Mouse (Mus musculus): Measurements from ENCODE around the gene Vmn2r87. TPM values are rescaled to one million over a fixed set of nuclear protein-coding genes. Genes with fewer than 3 reads are reported as not detected.
"Not testable (repeated sequence)": the region's sequence is repeated elsewhere in the genome, so short reads cannot be mapped to it uniquely, and the experiment has no call there.

Gene Vmn2r87
- polyA plus RNA-seq (2015; fragmentation: Nextera tagmentation; extraction: Ambion mirVana) = not detected in 2 replicates

DNA sequence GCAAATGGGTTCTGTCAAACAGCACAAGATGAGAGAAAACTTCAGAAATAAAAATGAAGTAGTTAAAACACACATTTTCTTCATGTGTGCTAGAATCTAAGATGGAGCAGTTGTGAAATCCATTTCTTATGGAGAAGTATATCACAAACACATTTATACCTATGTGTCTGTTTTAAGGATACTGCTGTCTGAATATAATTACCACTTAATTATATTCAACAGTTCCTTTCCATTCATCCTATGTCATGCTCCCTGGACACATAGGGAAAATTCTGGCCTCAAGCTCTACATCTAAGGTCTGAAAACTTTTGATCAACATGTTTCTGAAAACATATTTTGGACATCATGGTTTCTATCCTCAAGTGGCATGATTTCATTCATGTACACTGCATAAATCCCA lies at the start of gene Vmn2r87:
Gene Vmn2r87 (minus strand): TSS at position 101 of the 400 bp plus-strand sequence.
- H3K9ac ChIP-seq = no peak within 1 kb of the TSS
- H3K27me3 ChIP-seq (replicated peaks) = no peaks in the 10 kb centered on the region
- no peak within 1 kb of the TSS for H3K27ac ChIP-seq
- no peak within 1 kb of the TSS for H3K4me2 ChIP-seq
- no peak for ATAC-seq (ENCODE audit: insufficient read depth, low FRiP score, low read depth)
- H3K4me3 ChIP-seq (replicated peaks) = no peak within 1 kb of the TSS
- H3K36me3 ChIP-seq = no peaks in the 10 kb centered on the region
- no peaks in the 10 kb centered on the region for H3K4me1 ChIP-seq
- no peaks in the 10 kb centered on the region for H3K9me3 ChIP-seq

DNA sequence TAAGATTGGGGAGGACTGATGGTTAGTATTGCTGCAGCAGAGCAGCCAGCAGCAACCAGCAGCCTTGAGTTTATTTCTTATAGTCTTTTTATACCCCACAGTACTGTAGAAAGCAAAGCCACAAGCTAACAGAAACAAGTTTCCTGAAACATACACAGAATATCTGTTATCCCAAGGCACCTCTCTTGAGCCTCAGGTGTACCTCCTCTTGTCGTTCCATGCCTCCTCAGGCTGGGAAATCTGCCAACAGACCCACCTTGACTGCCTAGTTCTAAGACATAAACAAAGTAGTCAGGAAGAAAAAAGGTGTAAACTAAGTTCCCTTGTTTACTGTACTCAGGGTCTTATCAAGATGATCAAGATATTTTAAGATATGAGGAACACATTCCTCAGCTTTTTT lies 47.1 kb upstream of the Vmn2r87 start:
- H3K4me2 ChIP-seq; ATAC-seq (ENCODE audit: insufficient read depth, low FRiP score, low read depth); H3K9ac ChIP-seq; H3K4me3 ChIP-seq (replicated peaks); H3K36me3 ChIP-seq; H3K9me3 ChIP-seq; H3K27ac ChIP-seq; H3K4me1 ChIP-seq; H3K27me3 ChIP-seq (replicated peaks): not testable (repeated sequence)
- 25% methylated on average over 1 of the region's 1 CpGs for WGBS

DNA sequence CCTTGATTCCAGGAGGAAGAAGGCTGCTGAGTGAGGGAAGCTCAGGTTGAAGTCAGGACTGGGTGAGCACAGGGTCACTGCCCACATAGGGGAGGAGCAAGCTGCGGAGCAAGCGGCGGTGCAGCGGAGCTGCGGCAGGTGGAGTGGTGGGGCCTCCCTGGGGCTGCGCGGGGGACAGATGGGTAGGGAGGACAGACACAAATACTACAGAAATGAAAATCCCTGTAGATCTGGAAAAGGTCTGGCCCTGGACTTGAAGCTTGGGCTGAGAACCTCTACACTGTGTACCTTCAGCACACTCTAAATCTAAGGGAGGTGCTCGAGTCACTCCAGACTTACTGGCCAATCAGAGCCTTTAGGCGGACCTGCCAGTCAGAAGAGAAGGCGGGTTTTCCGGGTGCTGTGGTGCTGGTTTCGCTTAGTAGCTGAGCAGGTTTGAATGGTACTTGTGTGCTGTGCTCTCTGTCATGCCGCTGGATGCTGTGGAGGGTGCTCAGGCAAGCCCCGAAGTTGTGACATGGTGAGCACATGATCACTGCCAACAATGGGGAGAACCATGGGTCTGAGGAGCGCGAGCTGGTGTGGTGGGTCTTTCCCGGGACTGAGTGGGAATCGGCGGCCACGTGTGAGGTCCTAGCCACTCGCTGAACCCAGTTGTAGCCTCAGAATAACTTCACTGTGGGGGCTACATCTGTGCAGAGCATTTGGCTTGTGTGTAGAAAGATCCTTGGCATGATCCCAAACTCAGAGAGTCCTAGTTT lies 44.9 kb upstream of the Vmn2r87 start:
- not testable (repeated sequence) for H3K9me3 ChIP-seq; H3K36me3 ChIP-seq; H3K27me3 ChIP-seq (replicated peaks); H3K4me1 ChIP-seq
- peak overlapping the region; percentile 59; the same call in 1 of the 2 replicates for H3K27ac ChIP-seq
- peak overlapping the region; percentile 61 for H3K4me3 ChIP-seq (replicated peaks)
- ATAC-seq (ENCODE audit: insufficient read depth, low FRiP score, low read depth) = peak; percentile 99
- WGBS = under 1% methylated on average over 21 of the region's 21 CpGs
- peak overlapping the region; percentile 59 for H3K4me2 ChIP-seq
- H3K9ac ChIP-seq = peak overlapping the region; percentile 32; the same call in 1 of the 2 replicates

DNA sequence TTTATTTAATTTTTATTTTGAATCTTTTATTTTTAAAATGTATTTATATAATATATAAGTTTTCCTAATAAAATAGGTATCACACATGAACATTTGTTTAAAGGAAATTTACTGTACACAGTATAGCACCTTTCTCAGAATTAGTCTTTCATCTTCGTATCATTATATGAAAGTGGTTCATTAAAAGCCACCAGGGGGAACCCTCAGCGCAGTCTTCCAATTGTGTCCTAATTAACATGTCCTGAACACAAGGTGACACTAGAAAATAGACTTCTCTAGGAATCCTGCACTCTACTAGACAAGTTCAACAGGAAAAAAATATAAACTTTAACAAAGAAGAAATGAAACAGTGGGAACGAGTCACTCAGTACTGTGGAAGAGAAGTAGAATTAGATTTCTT lies 38.9 kb upstream of the Vmn2r87 start:
- 76% methylated on average over 3 of the region's 3 CpGs for WGBS
- Histone ChIP-seq H3K27ac (no peak overlapping the region), H3K4me3 (replicated peaks) (no peak overlapping the region), H3K9ac (no peak overlapping the region), H3K4me1 (no peaks in the 10 kb centered on the region), H3K9me3 (no peaks in the 10 kb centered on the region), H3K36me3 (no peaks in the 10 kb centered on the region), H3K4me2 (no peak overlapping the region), H3K27me3 (replicated peaks) (no peaks in the 10 kb centered on the region)
- ATAC-seq (ENCODE audit: insufficient read depth, low FRiP score, low read depth) = no peak

DNA sequence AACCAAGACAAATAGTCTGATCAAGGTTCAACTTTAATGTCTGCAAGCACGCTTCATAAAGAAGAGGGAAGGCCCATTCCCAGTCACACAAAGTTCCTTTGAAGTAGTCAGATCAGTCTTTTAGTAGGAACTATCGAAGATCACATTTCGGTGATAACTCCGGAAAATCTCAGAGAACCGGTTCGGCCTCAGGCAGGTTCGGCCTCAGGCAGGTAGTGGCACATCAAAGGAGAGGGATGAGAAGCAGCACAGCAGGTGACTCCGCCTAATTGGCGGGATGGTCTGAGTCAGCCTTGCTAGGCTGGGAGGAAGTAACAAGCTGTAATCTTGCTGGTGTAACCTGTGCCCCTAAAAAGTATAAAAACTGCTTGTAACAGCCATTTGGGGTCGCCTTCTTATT lies 30.7 kb upstream of the Vmn2r87 start:
- WGBS = 39% methylated on average over 10 of the region's 10 CpGs
- no peak for ATAC-seq (ENCODE audit: insufficient read depth, low FRiP score, low read depth)

DNA sequence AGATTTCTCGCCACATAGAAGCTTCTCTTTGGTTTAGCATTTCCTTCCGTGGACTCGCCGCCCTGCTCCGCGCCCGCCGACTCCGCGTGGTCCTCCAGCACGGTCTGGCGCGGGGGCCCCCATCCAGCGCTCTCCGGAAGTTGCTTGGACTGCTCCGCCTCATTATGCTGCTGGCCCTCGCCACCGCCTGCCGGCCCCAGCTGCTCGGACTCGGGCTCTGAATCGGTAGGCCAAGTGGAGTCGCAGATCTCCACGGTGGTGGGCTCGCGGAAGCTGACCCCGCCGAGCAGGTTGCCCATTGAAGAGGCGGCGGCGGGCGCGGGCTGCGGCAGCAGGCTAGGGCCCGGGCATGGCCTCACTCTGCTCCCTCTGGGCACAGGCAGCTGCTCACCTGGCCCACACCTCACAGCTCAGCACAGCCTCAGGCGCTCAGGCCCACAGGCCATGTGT lies 26.9 kb downstream of the Vmn2r87 start:
- Histone ChIP-seq H3K4me1 (no peaks in the 10 kb centered on the region), H3K36me3 (no peaks in the 10 kb centered on the region), H3K9ac (peak overlapping the region; percentile 46; the same call in 1 of the 2 replicates), H3K27ac (no peak overlapping the region), H3K9me3 (no peaks in the 10 kb centered on the region), H3K4me3 (replicated peaks) (peak overlapping the region; percentile 46), H3K27me3 (replicated peaks) (no peaks in the 10 kb centered on the region), H3K4me2 (peak overlapping the region; percentile 92)
- 4% methylated on average over 36 of the region's 36 CpGs for WGBS
- peak; percentile 92 for ATAC-seq (ENCODE audit: insufficient read depth, low FRiP score, low read depth)

More for the DNA sequence above, 30.7 kb upstream of the Vmn2r87 start:
- H3K4me2 ChIP-seq = no peak overlapping the region
- no peak overlapping the region for H3K9ac ChIP-seq
- H3K9me3 ChIP-seq = no peaks in the 10 kb centered on the region
- no peaks in the 10 kb centered on the region for H3K36me3 ChIP-seq
- H3K27ac ChIP-seq = no peak overlapping the region
- H3K27me3 ChIP-seq (replicated peaks) = no peaks in the 10 kb centered on the region
- no peak overlapping the region for H3K4me3 ChIP-seq (replicated peaks)
- no peaks in the 10 kb centered on the region for H3K4me1 ChIP-seq

DNA sequence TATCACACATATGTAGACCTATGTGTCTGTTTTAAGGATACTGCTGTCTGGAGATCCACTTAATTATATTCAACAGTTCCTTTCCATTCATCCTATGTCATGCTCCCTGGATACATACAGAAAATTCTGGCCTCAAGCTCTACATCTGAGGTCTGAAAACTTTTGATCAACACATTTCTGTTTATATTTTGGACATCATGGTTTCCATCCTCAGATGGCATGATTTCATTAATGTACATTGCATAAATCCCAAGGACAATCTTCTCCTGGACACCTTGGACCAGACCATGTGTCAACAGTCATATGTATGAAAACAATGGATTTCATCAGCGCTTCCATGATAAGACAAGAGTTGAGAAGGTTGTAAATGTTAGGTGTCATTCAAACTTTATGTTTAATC lies 41.2 kb downstream of the Vmn2r87 start, which contains the start of gene Vmn2r86:
Gene Vmn2r86 (minus strand): TSS at position 101 of the 400 bp plus-strand sequence.
- not testable (repeated sequence) for H3K27ac ChIP-seq; H3K27me3 ChIP-seq (replicated peaks); H3K4me2 ChIP-seq; H3K9me3 ChIP-seq; ATAC-seq (ENCODE audit: insufficient read depth, low FRiP score, low read depth); H3K4me3 ChIP-seq (replicated peaks); H3K36me3 ChIP-seq; H3K9ac ChIP-seq; H3K4me1 ChIP-seq
- WGBS = 92% methylated on average over 1 of the region's 1 CpGs

DNA sequence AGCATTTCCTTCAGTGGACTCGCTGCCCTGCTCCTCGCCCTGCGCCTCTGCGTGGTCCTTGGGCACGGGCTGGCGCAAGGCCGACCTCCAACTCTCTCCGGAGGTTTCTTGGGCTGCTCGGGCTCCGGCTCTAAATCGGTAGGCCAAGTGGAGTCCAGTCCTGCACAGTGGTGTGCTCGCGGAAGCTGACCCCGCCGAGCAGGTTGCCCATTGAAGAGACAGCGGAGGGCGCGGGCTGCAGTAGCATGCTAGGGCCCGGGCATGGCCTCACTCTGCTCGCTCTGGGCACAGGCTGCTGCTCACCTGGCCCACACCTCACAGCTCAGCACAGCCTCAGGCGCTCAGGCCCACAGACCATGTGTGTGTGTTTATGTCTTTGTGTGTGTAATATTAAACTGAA lies 52.4 kb downstream of the Vmn2r87 start:
- no peaks in the 10 kb centered on the region for H3K4me1 ChIP-seq
- H3K27me3 ChIP-seq (replicated peaks) = no peaks in the 10 kb centered on the region
- H3K9me3 ChIP-seq = no peaks in the 10 kb centered on the region
- H3K27ac ChIP-seq = no peak overlapping the region
- ATAC-seq (ENCODE audit: insufficient read depth, low FRiP score, low read depth) = no peak
- H3K36me3 ChIP-seq = no peaks in the 10 kb centered on the region
- WGBS = 89% methylated on average over 21 of the region's 21 CpGs
- H3K9ac ChIP-seq = no peak overlapping the region
- no peak overlapping the region for H3K4me3 ChIP-seq (replicated peaks)
- H3K4me2 ChIP-seq = no peak overlapping the region

DNA sequence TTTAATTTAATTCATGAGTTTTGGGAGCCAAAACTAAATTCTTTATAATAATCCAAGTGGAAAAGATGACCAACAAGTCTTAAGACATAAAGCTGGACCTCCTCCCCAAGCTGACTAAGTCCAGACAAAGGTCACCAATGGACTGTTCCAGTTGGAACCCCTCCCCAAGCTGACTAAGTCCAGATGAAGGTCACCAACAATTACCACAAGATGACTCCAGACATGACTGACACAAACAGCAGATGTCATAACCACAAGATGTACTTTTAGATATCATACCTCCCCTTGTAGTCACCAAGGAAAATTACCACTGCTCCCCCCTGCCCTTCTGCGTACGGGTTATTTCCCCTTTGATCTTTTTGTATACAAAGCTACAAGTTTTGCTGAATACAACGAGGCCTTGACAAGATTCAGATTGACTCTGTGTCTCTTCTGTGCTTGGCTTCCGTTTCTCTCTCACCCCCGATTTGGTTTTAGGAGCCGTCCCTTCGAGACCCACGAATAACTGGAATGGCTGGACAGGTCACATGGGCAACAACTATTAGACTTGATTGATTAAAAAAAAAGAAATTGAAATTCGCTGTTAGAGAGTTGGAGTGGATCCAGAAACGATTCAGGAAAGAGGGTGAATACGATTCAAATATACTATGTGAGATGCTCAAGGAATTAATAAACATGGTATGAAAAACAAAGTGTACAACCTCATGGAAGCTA lies 62.9 kb downstream of the Vmn2r87 start:
- H3K9ac ChIP-seq; H3K4me1 ChIP-seq; H3K27ac ChIP-seq; H3K27me3 ChIP-seq (replicated peaks); ATAC-seq (ENCODE audit: insufficient read depth, low FRiP score, low read depth); H3K9me3 ChIP-seq; H3K4me3 ChIP-seq (replicated peaks); H3K36me3 ChIP-seq; H3K4me2 ChIP-seq: not testable (repeated sequence)
- WGBS = 81% methylated on average over 11 of the region's 11 CpGs

DNA sequence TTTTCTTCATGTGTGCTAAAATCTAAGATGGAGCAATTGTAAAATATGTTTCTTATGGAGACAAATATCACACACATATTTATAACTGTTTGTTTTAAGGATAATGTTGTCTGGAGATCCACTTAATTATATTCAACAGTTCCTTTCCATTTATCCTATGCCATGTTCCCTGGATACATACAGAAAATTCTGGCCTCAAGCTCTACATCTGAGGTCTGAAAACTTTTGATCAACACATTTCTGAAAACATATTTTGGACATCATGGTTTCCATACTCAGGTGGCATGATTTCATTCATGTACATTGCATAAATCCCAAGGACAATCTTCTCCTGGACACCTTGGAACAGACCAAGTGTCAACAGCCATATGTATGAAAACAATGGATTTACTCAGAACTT lies 67.6 kb downstream of the Vmn2r87 start, which contains the start of gene Vmn2r85:
Gene Vmn2r85 (minus strand): TSS at position 101 of the 400 bp plus-strand sequence.
- not testable (repeated sequence) for H3K9ac ChIP-seq; ATAC-seq (ENCODE audit: insufficient read depth, low FRiP score, low read depth); H3K4me1 ChIP-seq; H3K4me2 ChIP-seq; H3K36me3 ChIP-seq; H3K27me3 ChIP-seq (replicated peaks); H3K9me3 ChIP-seq; H3K27ac ChIP-seq; H3K4me3 ChIP-seq (replicated peaks)

DNA sequence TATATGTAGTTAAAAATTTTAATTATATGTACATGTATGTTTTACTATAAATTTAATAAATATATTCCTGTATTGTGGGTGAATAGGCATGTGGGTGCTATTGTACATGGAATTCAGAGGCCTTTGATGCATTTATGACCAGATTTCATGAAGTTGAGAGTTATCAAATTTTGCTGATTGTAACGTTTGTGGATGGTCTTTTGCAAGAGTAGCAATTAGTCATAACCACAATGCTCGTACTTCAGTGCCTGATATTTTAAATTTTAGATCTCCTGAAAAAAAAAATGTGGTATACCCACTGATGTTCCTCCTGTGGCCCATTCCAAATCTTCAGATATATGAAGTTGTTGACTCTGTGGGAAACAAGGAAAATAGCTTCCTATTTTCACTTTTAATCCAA lies 74.8 kb downstream of the Vmn2r87 start:
- not testable (repeated sequence) for H3K9ac ChIP-seq; H3K27me3 ChIP-seq (replicated peaks)
- 78% methylated on average over 2 of the region's 2 CpGs for WGBS

More for the DNA sequence above, 74.8 kb downstream of the Vmn2r87 start:
- not testable (repeated sequence) for H3K4me2 ChIP-seq; H3K36me3 ChIP-seq; H3K4me1 ChIP-seq; H3K9me3 ChIP-seq; H3K4me3 ChIP-seq (replicated peaks); H3K27ac ChIP-seq; ATAC-seq (ENCODE audit: insufficient read depth, low FRiP score, low read depth)

Data from stomach, embryonic 15.5 days (tissue).